Mouse (Mus musculus) thymus, adult 2 months (tissue): Measurements from ENCODE around the gene Cept1.

Experiments
- CTCF ChIP-seq: fragments of 200-500 bp; IDR thresholded peaks from 2 replicates; pipeline ENCODE4 v1.5.1; 2012; ENCODE audit warnings: mild to moderate bottlenecking, control low read depth, low read length, moderate library complexity, borderline replicate concordance; ENCODE audit not compliant: control insufficient read depth, poor library complexity, insufficient read depth; ENCODE audit errors: extremely low read depth
- POLR2A ChIP-seq: fragments of 200-500 bp; IDR thresholded peaks from 2 replicates; pipeline ENCODE4 v1.6.1; 2012; ENCODE audit warnings: mild to moderate bottlenecking, low read length, control low read depth, moderate library complexity; ENCODE audit not compliant: control insufficient read depth, poor library complexity, insufficient read depth; ENCODE audit errors: extremely low read depth

DNA sequence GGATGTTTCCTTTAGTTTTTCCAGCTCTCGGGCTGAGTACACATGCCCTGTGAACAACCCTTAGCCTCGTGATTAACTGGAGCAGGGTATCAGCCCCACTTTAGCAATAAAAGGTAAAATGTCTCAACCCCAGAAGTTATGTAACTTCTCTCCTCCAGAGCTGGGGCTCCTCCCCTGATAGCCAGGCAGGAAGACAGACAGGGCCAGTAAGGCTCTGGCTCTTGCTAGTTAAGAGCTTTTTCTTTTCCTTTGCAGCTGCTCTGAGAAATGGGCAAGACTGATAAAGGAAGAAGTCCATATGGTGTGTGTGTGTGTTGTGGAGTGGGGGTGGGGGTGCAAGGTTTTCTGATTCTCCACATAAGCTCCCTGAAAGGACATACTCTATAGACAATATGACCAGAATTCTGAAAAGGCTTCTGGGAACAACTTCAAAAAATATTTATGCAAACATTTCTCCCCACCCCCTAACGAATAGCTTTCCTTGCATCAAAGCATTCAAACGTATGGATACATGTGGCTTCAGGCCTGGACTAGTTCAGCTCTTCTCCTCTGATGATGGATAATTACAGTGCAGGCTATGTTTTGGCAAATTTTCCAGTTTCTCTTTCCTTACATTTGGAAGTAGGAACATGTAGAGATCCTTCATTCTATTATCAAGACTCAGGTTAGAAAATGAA lies 51.4 kb downstream of the Cept1 start:
- TF ChIP-seq POLR2A (no peak), CTCF (no peak)
